Mouse (Mus musculus) myocyte (in vitro differentiated cells): ENCODE results near the gene Setd1a. TPM values are rescaled to one million over a fixed set of nuclear protein-coding genes. Genes with fewer than 3 reads are reported as not detected.

Experiments
- H3K27me3 ChIP-seq: one replicate; pipeline ENCODE4 v1.6.1; 2011; ENCODE audit not compliant: control insufficient read depth, insufficient read depth, insufficient read length
- H3K36me3 ChIP-seq: one replicate; pipeline ENCODE4 v1.6.1; 2011; ENCODE audit not compliant: control insufficient read depth, insufficient read depth
- H3K4me2 ChIP-seq: one replicate; pipeline ENCODE4 v1.6.1; 2011; ENCODE audit warnings: low read depth, control low read depth
- H3K4me3 ChIP-seq: one replicate; pipeline ENCODE4 v1.5.1; 2011; ENCODE audit warnings: mild to moderate bottlenecking, control low read depth, moderate library complexity
- H3K79me2 ChIP-seq: one replicate; pipeline ENCODE4 v1.6.1; 2011; ENCODE audit not compliant: control insufficient read depth, insufficient read depth
- H3ac ChIP-seq: one replicate; pipeline ENCODE4 v1.6.1; 2011; ENCODE audit not compliant: control insufficient read depth, insufficient read length
- CEBPB ChIP-seq: IDR thresholded peaks from 2 replicates; pipeline ENCODE4 v1.6.1; 2011; ENCODE audit warnings: mild to moderate bottlenecking, moderate library complexity; ENCODE audit not compliant: poor library complexity, insufficient read depth, severe bottlenecking
- E2F4 ChIP-seq: IDR thresholded peaks from one replicate; pipeline ENCODE4 v1.6.1; 2011; ENCODE audit warnings: mild to moderate bottlenecking, control low read depth, moderate library complexity; ENCODE audit not compliant: insufficient read depth
- MAX ChIP-seq: IDR thresholded peaks from one replicate; pipeline ENCODE4 v1.6.1; 2011; ENCODE audit warnings: low read depth, mild to moderate bottlenecking, control low read depth
- MYOD1 ChIP-seq, 3 experiments: IDR thresholded peaks; one replicate each; pipeline ENCODE4 v1.6.1; 2011; ENCODE audit warnings: control low read depth in 2 of 3, low read depth in 2 of 3, mild to moderate bottlenecking in 2 of 3, moderate library complexity in 1 of 3; ENCODE audit not compliant: insufficient read length in 2 of 3, control insufficient read depth in 1 of 3
- MYOG ChIP-seq, 3 experiments: IDR thresholded peaks; one replicate each; pipeline ENCODE4 v1.6.1; 2011; ENCODE audit warnings: control low read depth in 2 of 3, low read depth in 2 of 3, mild to moderate bottlenecking in 2 of 3; ENCODE audit not compliant: insufficient read length in 2 of 3, control insufficient read depth in 1 of 3, insufficient read depth in 1 of 3
- POLR2A ChIP-seq: IDR thresholded peaks from one replicate; pipeline ENCODE4 v1.6.1; 2011; ENCODE audit warnings: low read depth, mild to moderate bottlenecking, control low read depth, moderate library complexity; ENCODE audit not compliant: insufficient read length
- POLR2AphosphoS2 ChIP-seq: IDR thresholded peaks from one replicate; pipeline ENCODE4 v1.6.1; 2011; ENCODE audit warnings: low read depth, control low read depth; ENCODE audit not compliant: insufficient read length
- REST ChIP-seq: IDR thresholded peaks from one replicate; pipeline ENCODE4 v1.6.1; 2011; ENCODE audit warnings: mild to moderate bottlenecking, control low read depth, moderate library complexity; ENCODE audit not compliant: insufficient read depth, insufficient read length
- SRF ChIP-seq: IDR thresholded peaks from one replicate; pipeline ENCODE4 v1.6.1; 2011; ENCODE audit warnings: low read depth; ENCODE audit not compliant: control insufficient read depth, insufficient read length
- TCF12 ChIP-seq: IDR thresholded peaks from one replicate; pipeline ENCODE4 v1.6.1; 2011; ENCODE audit warnings: mild to moderate bottlenecking, control low read depth; ENCODE audit not compliant: poor library complexity, insufficient read depth, severe bottlenecking
- TCF3 ChIP-seq: IDR thresholded peaks from one replicate; pipeline ENCODE4 v1.6.1; 2011; ENCODE audit warnings: low read depth, control low read depth; ENCODE audit not compliant: insufficient read length
- USF1 ChIP-seq: IDR thresholded peaks from one replicate; pipeline ENCODE4 v1.6.1; 2011; ENCODE audit warnings: low read depth, mild to moderate bottlenecking, control low read depth, moderate library complexity
- polyA plus RNA-seq: library from polyadenylated mRNA; unstranded; fragments of >200 nt; fragmentation: generic; extraction: Trizol; gene quantifications from one replicate; pipeline ENCODE4 v1.2.1, GENCODE M21; 2012; ENCODE audit warnings: missing spikeins

Gene Setd1a
- polyA plus RNA-seq, 1 experiment, result 13.7 TPM

DNA sequence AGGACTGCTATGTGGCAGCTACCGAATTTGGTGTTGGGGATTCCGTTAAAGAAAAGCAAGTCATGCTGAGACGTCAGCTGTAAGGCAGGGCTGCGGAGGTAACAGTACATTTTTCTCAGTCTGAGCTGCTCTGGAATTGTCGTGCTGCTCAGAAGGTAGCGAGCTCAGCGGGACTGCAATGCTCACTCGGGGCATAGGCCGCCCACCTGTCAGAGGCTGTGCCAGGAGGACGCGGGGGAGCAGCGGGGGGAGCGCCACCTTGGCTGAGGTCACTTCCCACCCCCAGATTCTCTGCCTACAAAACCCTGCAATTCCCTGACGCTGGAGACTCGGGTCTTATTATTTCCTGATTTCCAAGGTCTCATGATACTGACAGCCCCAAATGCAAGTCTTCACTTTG is 64.4 kb downstream of the Setd1a start:
- H3K79me2 ChIP-seq, result peaks cover 8% of the 10 kb centered on the region
- peak overlapping the region; percentile 28 for H3ac ChIP-seq
- peaks cover 16% of the 10 kb centered on the region for H3K36me3 ChIP-seq
- H3K4me3 ChIP-seq, result peak overlapping the region; percentile 94
- peak overlapping the region; percentile 88 for H3K4me2 ChIP-seq
- no peaks in the 10 kb centered on the region for H3K27me3 ChIP-seq
- TF ChIP-seq USF1 (no peak), E2F4 (no peak), MYOD1 (IDR thresholded peaks at IDR 0.05; ENCODE audit: control insufficient read depth in 1 of 3, insufficient read length in 2 of 3, low read depth in 2 of 3) (peak in 2 of 3 experiments; percentile 11 to 60), POLR2A (no peak), TCF12 (no peak), CEBPB (no peak), MYOG (IDR thresholded peaks at IDR 0.05; ENCODE audit: control insufficient read depth in 1 of 3, insufficient read depth in 1 of 3, insufficient read length in 2 of 3, low read depth in 2 of 3) (peak in 1 of 3 experiments; percentile 30), REST (no peak)

- peaks cover 8% of the 10 kb centered on the region for H3K79me2 ChIP-seq
- TF ChIP-seq SRF, result no peak
- TF ChIP-seq CEBPB, result no peak
- peak; percentile 75 for TF ChIP-seq POLR2A
- peak; percentile 92 for TF ChIP-seq MAX
- peak in 2 of 3 experiments; percentile 58 to 65 for TF ChIP-seq MYOD1 (IDR thresholded peaks at IDR 0.05; ENCODE audit: control insufficient read depth in 1 of 3, insufficient read length in 2 of 3, low read depth in 2 of 3)
- peak; percentile 89 for TF ChIP-seq USF1
- TF ChIP-seq MYOG (IDR thresholded peaks at IDR 0.05; ENCODE audit: control insufficient read depth in 1 of 3, insufficient read depth in 1 of 3, insufficient read length in 2 of 3, low read depth in 2 of 3), result peak in 2 of 3 experiments; percentile 37 to 58
- peak; percentile 81 for TF ChIP-seq POLR2AphosphoS2
- TF ChIP-seq TCF3, result no peak
- TF ChIP-seq E2F4, result peak; percentile 62
- H3K36me3 ChIP-seq, result peaks cover 21% of the 10 kb centered on the region
- H3K4me3 ChIP-seq, result peak overlapping the region; percentile 94
- H3ac ChIP-seq, result peak overlapping the region; percentile 28
- H3K27me3 ChIP-seq, result no peaks in the 10 kb centered on the region
- H3K4me2 ChIP-seq, result peak overlapping the region; percentile 89
These were observed 65.0 kb downstream of the Setd1a start for GRCm38 (mm10) chr7:127841340-127842000.

DNA sequence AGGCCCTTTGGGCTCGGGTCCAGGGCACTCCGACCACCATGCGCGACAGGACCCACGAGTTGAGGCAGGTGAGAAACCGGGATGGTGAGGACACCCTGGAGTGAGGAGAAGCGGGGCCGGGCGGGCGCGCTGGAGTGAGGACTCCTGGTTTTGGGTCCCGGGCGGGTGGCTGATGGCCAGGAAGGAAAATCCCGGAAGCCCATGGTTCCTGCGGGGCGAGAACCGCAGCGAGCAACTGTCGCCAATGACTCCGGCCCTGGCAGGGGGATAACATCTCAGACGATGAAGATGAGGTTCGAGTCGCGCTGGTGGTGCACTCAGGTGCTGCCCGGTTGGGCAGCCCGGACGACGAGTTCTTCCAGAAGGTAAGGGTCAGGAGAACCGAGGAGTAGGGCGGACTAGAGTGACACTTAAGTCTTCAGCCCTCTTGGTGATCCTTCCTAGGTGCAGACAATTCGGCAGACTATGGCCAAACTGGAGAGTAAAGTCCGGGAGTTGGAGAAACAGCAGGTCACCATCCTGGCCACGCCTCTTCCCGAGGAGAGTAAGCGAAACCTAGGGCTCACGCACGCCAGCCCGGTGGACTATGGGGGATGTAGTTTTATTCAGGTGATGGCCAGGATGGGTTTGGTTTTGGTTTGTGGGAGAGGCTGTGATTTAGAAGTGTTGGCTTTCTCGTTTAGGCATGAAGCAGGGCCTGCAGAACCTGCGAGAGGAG is 65.7 kb downstream of the Setd1a start:
- Histone ChIP-seq H3K4me2 (peak overlapping the region; percentile 89), H3K79me2 (peaks cover 8% of the 10 kb centered on the region), H3K36me3 (peaks cover 24% of the 10 kb centered on the region), H3K27me3 (no peaks in the 10 kb centered on the region), H3ac (peak overlapping the region; percentile 28), H3K4me3 (peak overlapping the region; percentile 94)
- no peak for TF ChIP-seq MYOG (IDR thresholded peaks at IDR 0.05; ENCODE audit: control insufficient read depth in 1 of 3, insufficient read depth in 1 of 3, insufficient read length in 2 of 3, low read depth in 2 of 3)
- peak; percentile 63 for TF ChIP-seq POLR2A
- TF ChIP-seq USF1, result no peak
- TF ChIP-seq TCF12, result no peak
- no peak for TF ChIP-seq SRF
- no peak for TF ChIP-seq REST
- no peak for TF ChIP-seq TCF3
- peak; percentile 86 for TF ChIP-seq POLR2AphosphoS2
- no peak for TF ChIP-seq MAX
- no peak for TF ChIP-seq E2F4

Other genes with a start within 250 kb of the Setd1a start
- not detected for gene Tmem265, start 215.3 kb upstream of the Setd1a start, polyA plus RNA-seq
- gene Phkg2, start 203.3 kb upstream of the Setd1a start, polyA plus RNA-seq, result 18.3 TPM
- 6.1 TPM for gene Ccdc189, start 188.1 kb upstream of the Setd1a start, polyA plus RNA-seq
- gene Rnf40, start 187.9 kb upstream of the Setd1a start, polyA plus RNA-seq, result 32.2 TPM
- gene Zfp629, start 160.9 kb upstream of the Setd1a start, polyA plus RNA-seq, result 6.3 TPM
- gene Bcl7c, start 67.7 kb upstream of the Setd1a start, polyA plus RNA-seq, result 94.7 TPM
- gene Ctf1, start 63.9 kb upstream of the Setd1a start, polyA plus RNA-seq, result 8.9 TPM
- gene Ctf2, start 44.5 kb upstream of the Setd1a start, polyA plus RNA-seq, result 0.14 TPM
- gene Fbxl19, start 32.1 kb upstream of the Setd1a start, polyA plus RNA-seq, result 11.9 TPM
- gene Orai3, start 6.9 kb upstream of the Setd1a start, polyA plus RNA-seq, result 16.3 TPM
- 1.4 TPM for gene Gm49388, start 8.9 kb downstream of the Setd1a start, polyA plus RNA-seq
- 15.0 TPM for gene Hsd3b7, start 23.9 kb downstream of the Setd1a start, polyA plus RNA-seq
- gene Stx4a, start 47.6 kb downstream of the Setd1a start, polyA plus RNA-seq, result 73.0 TPM
- 0.20 TPM for gene Stx1b, start 47.9 kb downstream of the Setd1a start, polyA plus RNA-seq
- gene Zfp646, start 99.6 kb downstream of the Setd1a start, polyA plus RNA-seq, result 16.7 TPM
- 7.9 TPM for gene Zfp668, start 100.2 kb downstream of the Setd1a start, polyA plus RNA-seq
- gene Prss53, start 114.3 kb downstream of the Setd1a start, polyA plus RNA-seq, result 0.74 TPM
- gene Gm21974, start 118.8 kb downstream of the Setd1a start, polyA plus RNA-seq, result not detected
- 65.9 TPM for gene Vkorc1, start 118.9 kb downstream of the Setd1a start, polyA plus RNA-seq
- gene Bckdk, start 127.4 kb downstream of the Setd1a start, polyA plus RNA-seq, result 53.2 TPM
- gene Kat8, start 135.8 kb downstream of the Setd1a start, polyA plus RNA-seq, result 26.4 TPM
- gene Prss8, start 153.4 kb downstream of the Setd1a start, polyA plus RNA-seq, result 0.06 TPM
- gene Prss36, start 170.1 kb downstream of the Setd1a start, polyA plus RNA-seq, result 10.6 TPM
- 231 TPM for gene Fus, start 190.8 kb downstream of the Setd1a start, polyA plus RNA-seq
- 3.9 TPM for gene Pycard, start 217.2 kb downstream of the Setd1a start, polyA plus RNA-seq
- gene Trim72, start 227.3 kb downstream of the Setd1a start, polyA plus RNA-seq, result 468 TPM